Mouse (Mus musculus): ENCODE data around the gene Phkb. TPM values are rescaled to one million over a fixed set of nuclear protein-coding genes. Genes with fewer than 3 reads are reported as not detected.

Phkb gene
- polyA plus RNA-seq, 1 experiment from 2014 or later, result 51.4 TPM

DNA sequence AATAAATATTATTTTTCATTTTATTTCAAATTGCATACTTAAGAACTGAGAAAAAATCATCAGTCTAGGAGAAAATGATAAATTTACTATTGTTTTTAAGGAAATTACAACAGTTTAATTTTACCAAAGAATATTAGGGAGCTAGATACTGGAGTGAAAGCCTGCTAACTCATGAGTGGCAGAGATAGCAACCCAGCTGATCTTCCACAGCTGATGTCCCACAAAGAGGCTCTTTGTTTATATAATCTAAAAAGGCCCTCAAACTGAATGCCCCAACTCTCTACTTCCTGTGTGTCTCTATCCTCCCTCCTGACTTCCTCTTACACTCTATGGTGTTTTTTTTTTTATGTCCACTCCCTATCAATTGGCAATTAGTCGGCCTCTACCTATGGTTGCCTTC lies 152.2 kb downstream of the Phkb start:
- Histone ChIP-seq H3K4me1 (no peaks in the 10 kb centered on the region), H3K27me3 (ENCODE audit: insufficient read depth, poor library complexity, severe bottlenecking) (no peaks in the 10 kb centered on the region), H3K9me3 (no peaks in the 10 kb centered on the region), H3K36me3 (no peaks in the 10 kb centered on the region), H3K4me3 (no peak overlapping the region), H3K27ac (no peak overlapping the region)
- 76% methylated on average over 1 of the region's 1 CpGs for WGBS
- DNase-seq (ENCODE audit: low spot score), result no peak

DNA sequence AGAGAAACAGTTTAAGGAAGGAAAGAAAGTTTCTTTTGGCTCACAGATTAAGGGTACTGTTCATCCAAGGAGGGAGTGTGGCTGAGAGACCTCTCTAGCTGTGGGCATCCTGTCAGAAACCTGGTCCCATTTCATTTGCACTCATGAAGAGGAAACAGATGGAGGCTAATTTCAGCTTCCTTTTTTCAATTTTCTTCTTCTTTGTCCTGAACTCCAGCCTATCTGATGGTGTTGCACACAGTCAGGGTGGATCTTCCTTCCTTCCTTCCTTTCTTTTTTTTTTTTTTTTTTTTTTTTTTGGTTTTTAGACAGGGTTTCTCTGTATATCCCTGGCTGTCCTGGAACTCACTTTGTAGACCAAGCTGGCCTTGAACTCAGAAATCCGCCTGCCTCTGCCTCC lies 152.9 kb downstream of the Phkb start:
- 95% methylated on average over 1 of the region's 1 CpGs for WGBS
- no peak overlapping the region for H3K4me3 ChIP-seq
- no peaks in the 10 kb centered on the region for H3K27me3 ChIP-seq (ENCODE audit: insufficient read depth, poor library complexity, severe bottlenecking)
- DNase-seq (ENCODE audit: low spot score), result no peak
- H3K36me3 ChIP-seq, result no peaks in the 10 kb centered on the region
- no peak overlapping the region for H3K27ac ChIP-seq
- H3K9me3 ChIP-seq, result no peaks in the 10 kb centered on the region
- H3K4me1 ChIP-seq, result no peaks in the 10 kb centered on the region

DNA sequence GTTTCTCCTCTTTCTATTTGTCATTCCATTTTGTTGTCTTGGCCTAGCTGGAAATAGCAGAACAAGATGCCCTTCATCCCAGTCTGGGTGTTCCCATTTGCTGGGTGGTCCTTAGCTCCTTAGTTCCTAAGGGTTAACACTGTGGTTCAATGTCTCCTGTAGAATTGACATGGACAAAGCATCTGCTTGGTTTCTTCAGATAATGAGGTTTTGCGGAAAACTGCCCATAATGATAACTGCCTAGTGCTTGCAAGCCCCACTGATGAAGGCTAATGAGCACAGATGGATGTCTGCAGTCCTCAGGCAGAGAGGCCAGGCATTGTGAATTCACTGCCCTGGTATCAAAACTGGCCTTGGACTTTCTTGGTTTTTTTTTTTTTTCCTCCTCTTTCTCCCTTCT lies 155.2 kb downstream of the Phkb start:
- WGBS, result 77% methylated on average over 1 of the region's 1 CpGs
- Histone ChIP-seq H3K27me3 (ENCODE audit: insufficient read depth, poor library complexity, severe bottlenecking) (no peaks in the 10 kb centered on the region), H3K9me3 (no peaks in the 10 kb centered on the region), H3K27ac (no peak overlapping the region), H3K4me1 (no peaks in the 10 kb centered on the region), H3K36me3 (no peaks in the 10 kb centered on the region), H3K4me3 (no peak overlapping the region)
- no peak for DNase-seq (ENCODE audit: low spot score)

DNA sequence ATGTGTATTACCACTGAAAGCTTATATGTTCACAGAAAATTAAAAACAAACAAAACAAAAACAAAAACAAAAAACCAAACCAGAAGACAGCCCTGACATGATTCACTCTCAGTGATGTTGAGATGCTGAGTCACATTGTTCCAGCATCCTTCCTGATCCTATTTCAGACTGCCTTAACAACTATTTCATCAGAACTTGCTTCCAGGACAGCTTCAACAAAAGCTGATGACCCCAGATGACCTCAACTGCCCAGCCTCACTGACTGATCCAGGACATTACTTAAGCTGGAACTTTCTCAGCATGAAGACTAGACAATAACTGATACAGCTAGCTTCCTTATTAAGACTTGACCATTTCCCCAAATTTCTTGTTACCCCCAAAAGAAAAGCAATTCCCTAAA lies 165.7 kb downstream of the Phkb start:
- no peak overlapping the region for H3K4me3 ChIP-seq
- no peak overlapping the region for H3K27ac ChIP-seq
- H3K27me3 ChIP-seq (ENCODE audit: insufficient read depth, poor library complexity, severe bottlenecking), result no peaks in the 10 kb centered on the region
- no peaks in the 10 kb centered on the region for H3K4me1 ChIP-seq
- no peak for DNase-seq (ENCODE audit: low spot score)
- no peaks in the 10 kb centered on the region for H3K9me3 ChIP-seq
- H3K36me3 ChIP-seq, result no peaks in the 10 kb centered on the region

DNA sequence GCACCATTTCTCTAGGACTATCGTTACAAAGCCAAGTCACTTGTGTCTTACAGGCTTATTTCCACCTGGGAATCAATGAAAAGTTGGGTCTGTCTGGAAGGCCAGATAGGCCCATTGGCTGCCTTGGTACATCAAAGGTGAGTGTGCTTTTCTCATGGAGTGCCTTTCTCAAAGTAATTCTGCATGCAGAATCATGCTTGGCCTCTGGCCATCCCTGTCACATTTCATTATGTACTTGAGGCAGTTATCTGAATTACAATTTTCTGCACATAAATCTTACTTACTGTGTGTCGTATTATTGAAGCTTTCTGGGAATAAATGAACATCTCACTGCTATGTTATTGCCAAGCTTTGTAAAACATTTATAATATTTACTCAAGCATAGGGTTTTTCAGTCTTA lies 176.0 kb downstream of the Phkb start:
- H3K27me3 ChIP-seq (ENCODE audit: insufficient read depth, poor library complexity, severe bottlenecking), result no peaks in the 10 kb centered on the region
- WGBS, result 92% methylated on average over 2 of the region's 2 CpGs
- no peaks in the 10 kb centered on the region for H3K9me3 ChIP-seq
- no peaks in the 10 kb centered on the region for H3K4me1 ChIP-seq
- no peak overlapping the region for H3K27ac ChIP-seq
- H3K4me3 ChIP-seq, result no peak overlapping the region
- H3K36me3 ChIP-seq, result peaks cover 5% of the 10 kb centered on the region
- no peak for DNase-seq (ENCODE audit: low spot score)

DNA sequence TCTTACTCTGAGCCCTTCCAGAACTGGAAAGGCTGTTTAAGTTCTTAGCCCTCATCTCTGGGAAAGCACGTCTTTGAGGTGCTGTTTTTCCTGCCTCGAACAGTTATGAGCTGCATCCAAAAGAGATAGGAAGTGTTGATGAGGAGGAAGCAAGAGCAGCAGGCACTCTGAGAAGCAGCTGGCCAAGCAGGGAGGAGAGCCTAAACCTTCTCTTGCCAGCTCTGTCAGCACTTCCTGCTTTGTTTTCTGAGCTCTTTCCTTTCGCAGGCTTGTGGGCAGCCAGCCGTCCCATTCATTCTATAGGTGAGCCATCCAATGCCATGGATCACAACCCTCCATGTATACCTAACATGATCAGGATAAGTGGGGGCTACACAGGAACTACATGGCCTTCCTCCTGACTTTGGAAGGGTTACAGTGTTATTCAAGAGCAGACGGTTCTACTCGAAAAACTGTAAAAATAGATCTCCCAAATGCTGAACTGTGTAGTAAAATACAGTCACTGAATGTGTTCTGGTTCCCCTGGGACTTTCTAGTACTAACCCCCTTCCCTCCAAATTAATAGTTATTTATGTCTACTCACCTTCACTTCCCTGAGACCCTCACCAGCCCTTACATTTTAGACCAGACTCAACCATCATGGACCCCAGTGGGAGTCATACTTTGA lies 188.0 kb downstream of the Phkb start:
- Histone ChIP-seq H3K27me3 (ENCODE audit: insufficient read depth, poor library complexity, severe bottlenecking) (no peaks in the 10 kb centered on the region), H3K9me3 (no peaks in the 10 kb centered on the region), H3K4me1 (no peaks in the 10 kb centered on the region), H3K36me3 (peaks cover 21% of the 10 kb centered on the region), H3K27ac (no peak overlapping the region), H3K4me3 (no peak overlapping the region)
- 71% methylated on average over 6 of the region's 6 CpGs for WGBS
- no peak for DNase-seq (ENCODE audit: low spot score)

DNA sequence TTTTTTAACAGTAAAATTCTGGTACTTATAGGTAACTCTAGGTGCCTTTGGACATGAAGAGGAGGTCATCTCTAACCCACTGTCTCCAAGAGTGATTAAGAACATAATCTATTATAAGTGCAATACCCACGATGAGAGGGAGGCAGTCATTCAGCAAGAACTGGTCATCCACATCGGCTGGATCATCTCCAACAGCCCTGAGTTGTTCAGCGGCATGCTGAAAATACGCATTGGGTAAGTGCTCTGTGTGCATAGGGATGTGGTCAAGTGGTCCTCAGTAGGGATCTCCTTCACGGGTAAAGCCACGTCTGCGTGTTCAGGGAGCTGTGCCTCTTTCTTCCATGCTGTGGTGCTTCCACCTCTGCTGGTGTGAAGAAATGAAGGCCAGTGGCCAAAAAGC lies 188.7 kb downstream of the Phkb start:
- no peak overlapping the region for H3K27ac ChIP-seq
- 0 out of 2 replicates have a peak, but pooled peaks cover 2% of the 10 kb centered on the region for H3K4me1 ChIP-seq
- no peak overlapping the region for H3K4me3 ChIP-seq
- no peak for DNase-seq (ENCODE audit: low spot score)
- H3K27me3 ChIP-seq (ENCODE audit: insufficient read depth, poor library complexity, severe bottlenecking), result no peaks in the 10 kb centered on the region
- H3K9me3 ChIP-seq, result no peaks in the 10 kb centered on the region
- WGBS, result 92% methylated on average over 7 of the region's 7 CpGs
- peaks cover 21% of the 10 kb centered on the region for H3K36me3 ChIP-seq

DNA sequence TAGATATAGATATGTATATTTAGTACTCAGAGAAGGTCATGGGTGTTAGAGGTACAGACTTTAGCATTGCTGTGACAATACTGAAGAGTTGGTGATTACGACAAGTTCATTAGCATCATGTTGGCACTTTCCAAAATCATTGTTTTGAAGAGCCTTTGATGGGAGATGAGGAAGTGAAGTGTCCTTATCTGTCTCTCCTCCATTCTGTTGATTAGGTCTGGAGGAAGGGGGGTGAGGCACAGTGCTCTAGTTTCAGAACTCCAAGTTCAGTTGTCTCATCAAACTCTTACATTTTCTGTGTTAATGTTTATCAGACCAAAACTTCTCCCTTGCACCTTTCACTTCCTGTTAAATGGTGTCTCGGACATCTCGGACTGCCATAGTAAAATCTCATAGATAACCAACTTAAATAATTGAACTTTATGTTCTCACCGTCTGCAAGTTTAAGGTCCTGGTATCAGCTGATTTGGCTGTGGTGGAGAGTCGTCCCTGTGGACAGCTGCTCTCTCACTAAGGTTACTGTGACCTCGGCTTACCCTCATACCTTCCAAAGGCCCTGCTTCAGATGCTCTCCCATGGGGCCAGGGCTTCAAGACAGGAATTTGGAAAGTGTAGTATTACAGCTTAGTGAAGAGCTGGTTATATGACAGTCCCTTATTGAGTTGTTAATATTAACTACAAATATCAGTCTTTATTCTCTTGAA lies 194.1 kb downstream of the Phkb start:
- Histone ChIP-seq H3K27ac (no peak overlapping the region), H3K4me1 (0 out of 2 replicates have a peak, but pooled peaks cover 3% of the 10 kb centered on the region), H3K9me3 (no peaks in the 10 kb centered on the region), H3K4me3 (no peak overlapping the region), H3K27me3 (ENCODE audit: insufficient read depth, poor library complexity, severe bottlenecking) (no peaks in the 10 kb centered on the region), H3K36me3 (peaks cover 27% of the 10 kb centered on the region)
- DNase-seq (ENCODE audit: low spot score), result no peak
- 58% methylated on average over 6 of the region's 6 CpGs for WGBS

DNA sequence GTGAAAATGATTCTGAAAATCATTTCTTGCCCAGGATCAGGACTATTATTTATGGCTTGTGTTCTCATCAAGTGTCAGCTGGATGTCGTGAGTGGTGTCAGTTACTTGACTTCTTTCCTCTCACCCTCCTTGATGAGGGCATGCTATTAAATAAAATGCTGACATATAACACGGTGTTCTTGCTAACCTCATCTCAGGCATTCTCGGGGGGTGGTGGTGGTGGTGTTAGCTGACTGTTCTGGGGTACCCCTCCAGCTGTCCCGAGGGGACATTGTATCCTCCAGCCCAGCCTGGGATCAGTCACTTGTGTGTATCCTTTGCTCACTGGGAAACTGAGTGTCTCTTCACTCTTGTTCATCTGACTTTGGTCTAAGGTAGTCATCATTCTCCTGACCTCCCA lies 194.6 kb downstream of the Phkb start:
- Histone ChIP-seq H3K27ac (no peak overlapping the region), H3K4me3 (no peak overlapping the region), H3K9me3 (no peaks in the 10 kb centered on the region), H3K27me3 (ENCODE audit: insufficient read depth, poor library complexity, severe bottlenecking) (no peaks in the 10 kb centered on the region), H3K4me1 (0 out of 2 replicates have a peak, but pooled peaks cover 3% of the 10 kb centered on the region), H3K36me3 (peaks cover 26% of the 10 kb centered on the region)
- no peak for DNase-seq (ENCODE audit: low spot score)
- WGBS, result 88% methylated on average over 4 of the region's 4 CpGs

DNA sequence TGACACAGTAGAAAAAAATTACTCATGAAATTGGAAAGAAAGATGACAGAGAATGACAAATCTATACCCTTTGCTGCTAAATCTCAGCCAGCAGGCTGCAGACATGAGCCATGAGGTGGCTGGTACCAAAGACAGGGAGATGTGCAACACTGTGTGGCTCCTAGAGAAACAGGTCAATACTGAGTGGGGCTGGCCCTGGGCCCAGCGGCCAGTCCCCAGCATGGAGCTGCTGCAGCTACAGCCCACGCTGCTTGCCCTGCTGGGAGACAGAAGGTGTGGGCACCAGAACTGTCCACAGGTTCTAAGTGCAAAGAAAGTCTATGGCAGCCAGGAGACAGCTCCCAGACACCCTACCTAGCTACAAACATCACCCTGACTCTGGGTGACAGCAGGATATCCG lies 197.7 kb downstream of the Phkb start:
- H3K4me3 ChIP-seq, result no peak overlapping the region
- H3K27ac ChIP-seq, result no peak overlapping the region
- WGBS, result 79% methylated on average over 3 of the region's 3 CpGs
- peaks cover 16% of the 10 kb centered on the region for H3K4me1 ChIP-seq
- H3K9me3 ChIP-seq, result no peaks in the 10 kb centered on the region
- H3K27me3 ChIP-seq (ENCODE audit: insufficient read depth, poor library complexity, severe bottlenecking), result no peaks in the 10 kb centered on the region
- DNase-seq (ENCODE audit: low spot score), result no peak
- H3K36me3 ChIP-seq, result peaks cover 9% of the 10 kb centered on the region

DNA sequence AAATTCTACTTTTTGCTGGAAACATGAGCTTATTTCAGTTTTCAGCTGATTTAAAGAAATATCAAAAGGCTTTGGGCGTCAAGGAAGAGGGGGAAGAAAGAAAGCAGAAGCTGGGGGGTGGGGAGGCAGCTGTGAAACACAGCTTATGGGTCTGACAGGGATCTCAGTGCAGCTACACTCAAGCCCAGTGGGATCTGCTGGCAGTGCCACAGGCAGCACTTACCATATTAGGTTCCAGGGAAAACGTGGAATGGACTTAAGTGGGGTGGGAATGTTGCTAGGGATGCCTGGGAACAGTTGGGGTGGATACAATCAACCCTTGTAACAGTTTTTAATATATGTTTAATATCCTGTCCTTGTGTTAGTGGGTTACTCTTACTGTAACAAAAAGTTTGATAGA lies 201.3 kb downstream of the Phkb start:
- Histone ChIP-seq H3K36me3 (peaks cover 7% of the 10 kb centered on the region), H3K27me3 (ENCODE audit: insufficient read depth, poor library complexity, severe bottlenecking) (no peaks in the 10 kb centered on the region), H3K4me1 (peaks cover 13% of the 10 kb centered on the region), H3K27ac (0 out of 2 replicates have a peak overlapping the region, but pooled peaks have one; percentile 16), H3K9me3 (no peaks in the 10 kb centered on the region), H3K4me3 (no peak overlapping the region)
- DNase-seq (ENCODE audit: low spot score), result no peak
- WGBS, result 20% methylated on average over 2 of the region's 2 CpGs

DNA sequence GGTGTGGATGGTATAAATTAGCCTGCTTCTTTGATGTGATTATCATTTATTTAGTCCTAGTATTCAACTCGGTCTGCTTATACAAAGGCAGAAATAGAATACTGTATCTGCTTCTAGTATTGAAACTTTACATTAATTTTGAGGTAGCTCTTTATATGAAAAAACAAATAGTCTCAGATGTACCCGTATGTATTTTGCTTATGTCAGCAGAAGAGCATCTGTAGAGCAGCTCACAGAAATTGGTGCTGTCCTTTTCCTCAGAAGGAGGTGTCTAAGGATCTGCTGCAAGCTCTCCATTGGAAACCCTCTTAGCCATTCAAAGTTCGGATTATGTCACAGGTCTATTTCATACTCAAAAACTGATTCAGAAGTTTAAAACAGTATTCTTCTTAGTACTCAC lies 210.1 kb downstream of the Phkb start:
- Histone ChIP-seq H3K9me3 (no peaks in the 10 kb centered on the region), H3K4me1 (no peaks in the 10 kb centered on the region), H3K27ac (no peak overlapping the region), H3K4me3 (no peak overlapping the region), H3K27me3 (ENCODE audit: insufficient read depth, poor library complexity, severe bottlenecking) (no peaks in the 10 kb centered on the region), H3K36me3 (peaks cover 15% of the 10 kb centered on the region; the same call in 1 of the 2 replicates)
- 79% methylated on average over 3 of the region's 3 CpGs for WGBS
- DNase-seq (ENCODE audit: low spot score), result no peak

DNA sequence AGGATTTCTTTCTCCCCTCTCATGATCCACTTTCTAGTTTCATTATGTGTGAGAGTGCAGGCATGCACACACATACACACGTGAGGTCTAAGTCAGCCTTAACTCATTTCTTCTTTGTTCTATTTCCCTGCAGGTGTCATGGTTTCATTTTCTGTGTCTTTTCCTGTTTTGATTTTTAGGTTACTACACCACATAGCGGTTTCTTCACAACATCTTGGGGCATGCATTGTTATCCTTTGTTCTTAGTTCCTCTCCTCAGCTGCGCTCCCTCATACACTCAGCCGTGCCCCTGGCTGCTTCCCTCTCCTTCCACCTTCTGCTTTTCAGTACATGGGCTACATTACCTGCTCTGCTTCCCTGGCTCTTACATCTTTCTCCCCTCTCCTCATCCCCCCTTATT lies 211.2 kb downstream of the Phkb start:
- Histone ChIP-seq H3K4me3 (no peak overlapping the region), H3K36me3 (peaks cover 22% of the 10 kb centered on the region), H3K4me1 (no peaks in the 10 kb centered on the region), H3K27ac (no peak overlapping the region), H3K9me3 (no peaks in the 10 kb centered on the region), H3K27me3 (ENCODE audit: insufficient read depth, poor library complexity, severe bottlenecking) (no peaks in the 10 kb centered on the region)
- DNase-seq (ENCODE audit: low spot score), result no peak
- 89% methylated on average over 4 of the region's 4 CpGs for WGBS
